Comparison of ENCODE assay signal across 21 mouse cellular contexts in genomic region chr6:65578151-65578973, GRCm38 (mm10). TPM values are rescaled to one million over a fixed set of nuclear protein-coding genes. Genes with fewer than 3 reads are reported as not detected.
DNase-seq lines count a peak whose midpoint lies in the region; ATAC-seq and TF ChIP-seq lines count a peak whose summit lies in the region.
"Had no signal": no experiment of that assay in that cellular context is flagged by ENCODE, and none has a peak within 500 bp of the region (broad histone marks: within the 10 kb centered on the region; RNA-seq: fewer than 3 reads in every experiment).

No protein-coding gene starts in this region.

- peak in 1 of 2 experiments; percentile 18; a peak in 2 of 4 replicates for TF ChIP-seq CTCF in CH12.LX (conservative IDR thresholded peaks at IDR 0.05 in 1 of 2, IDR thresholded peaks at IDR 0.05 in 1 of 2; ENCODE audit: low read depth in 2 of 2, low read length in 2 of 2)
- peak; percentile 5; the same call in 1 of the 2 replicates for TF ChIP-seq CTCF in heart, postnatal 0 days (IDR thresholded peaks at IDR 0.05; ENCODE audit: low read depth)

- TF ChIP-seq RAD21 in CH12.LX (IDR thresholded peaks at IDR 0.05; ENCODE audit: low read depth, low read length): peak; percentile 11

- H3K9me3 ChIP-seq in heart, embryonic 11.5 days (replicated peaks; ENCODE audit: control insufficient read depth, low read length): no peaks in the 10 kb centered on the region
- no peaks in the 10 kb centered on the region for H3K9me3 ChIP-seq in CH12.LX (replicated peaks; ENCODE audit: low read length)
- H3K9me3 ChIP-seq in heart, postnatal 0 days (replicated peaks; ENCODE audit: control insufficient read depth, low read length): no peaks in the 10 kb centered on the region
- H3K9me3 ChIP-seq: hindbrain, embryonic 12.5 days had no signal

- TF ChIP-seq POLR2A in CH12.LX (IDR thresholded peaks at IDR 0.05; ENCODE audit: low read depth, low read length): no peak

- H3K27ac ChIP-seq in heart, embryonic 11.5 days (ENCODE audit: low read depth, low read length): peak overlapping the region; percentile 70
- no peak overlapping the region for H3K27ac ChIP-seq in CH12.LX (ENCODE audit: insufficient read depth, low read depth)
- H3K27ac ChIP-seq in heart, postnatal 0 days (ENCODE audit: low read depth): peak overlapping the region; percentile 81
- H3K27ac ChIP-seq: gastrocnemius, adult 2 months; hindbrain, embryonic 12.5 days had no signal

- no peak for ATAC-seq in heart, embryonic 11.5 days (replicated peaks; ENCODE audit: insufficient number of reproducible peaks, low FRiP score, low TSS enrichment)
- ATAC-seq in heart, postnatal 0 days (ENCODE audit: insufficient read depth, low read depth): no peak; the same call in 1 of the 2 replicates
- peak; percentile 66 for ATAC-seq in megakaryocyte, adult 5-6 weeks (ENCODE audit: poor library complexity, severe bottlenecking)
- ATAC-seq: forebrain, postnatal 0 days; intestine, embryonic 16.5 days had no signal

- DNase-seq in heart, adult 18-20 months: no peak
- DNase-seq in CH12.LX (ENCODE audit: extremely low read depth): no peak
- DNase-seq in heart, postnatal 0 days (ENCODE audit: low spot score): peak; percentile 50
- no peak for DNase-seq in testis, postnatal 10 days (ENCODE audit: low spot score)
- DNase-seq in layer of hippocampus, adult 9-11 months: no peak
- DNase-seq in layer of hippocampus, adult 9-10 months (ENCODE audit: low spot score): no peak
- DNase-seq: adrenal gland, postnatal 36 days; B cell, adult 2 months; cerebellum, postnatal 10 days; forebrain, postnatal 0 days; gastrocnemius, adult 2 months; kidney, postnatal 14 days; midbrain, embryonic 14.5 days; thymus, postnatal 4 days had no signal

- in situ Hi-C loops in CH12.LX (cut with MboI; ENCODE audit: low pct_ligation_motif_present, low pct_unique_long_range_greater_than_20kb, low sequenced_read_pairs): no loop called here

- H3K79me2 ChIP-seq in CH12.LX (replicated peaks; ENCODE audit: control insufficient read depth, extremely low read depth, insufficient read depth, poor library complexity, severe bottlenecking): no peaks in the 10 kb centered on the region

- no peaks in the 10 kb centered on the region for H3K36me3 ChIP-seq in heart, embryonic 11.5 days (ENCODE audit: control insufficient read depth, insufficient read depth, low read length)
- no peaks in the 10 kb centered on the region for H3K36me3 ChIP-seq in CH12.LX (replicated peaks in 1 of 2; ENCODE audit: control insufficient read depth in 1 of 2, insufficient read depth in 1 of 2, low read length in 1 of 2)
- no peaks in the 10 kb centered on the region for H3K36me3 ChIP-seq in heart, postnatal 0 days (replicated peaks; ENCODE audit: control insufficient read depth, insufficient read depth, low read length)
- H3K36me3 ChIP-seq: hindbrain, embryonic 12.5 days had no signal

- H3K27me3 ChIP-seq in heart, embryonic 11.5 days (ENCODE audit: control insufficient read depth, insufficient read depth, low read length): no peaks in the 10 kb centered on the region
- no peaks in the 10 kb centered on the region for H3K27me3 ChIP-seq in CH12.LX (replicated peaks)
- H3K27me3 ChIP-seq in heart, postnatal 0 days (ENCODE audit: control insufficient read depth, insufficient read depth, low read length): no peaks in the 10 kb centered on the region
- H3K27me3 ChIP-seq: hindbrain, embryonic 12.5 days had no signal

- no peak overlapping the region for H3K4me2 ChIP-seq in heart, embryonic 11.5 days
- no peak overlapping the region for H3K4me2 ChIP-seq in CH12.LX (ENCODE audit: insufficient read depth, low read depth, poor library complexity, severe bottlenecking)
- H3K4me2 ChIP-seq in heart, postnatal 0 days (ENCODE audit: low read depth, low read length): no peak overlapping the region
- H3K4me2 ChIP-seq: hindbrain, embryonic 12.5 days had no signal

- dilution Hi-C loops in CH12.LX (cut with MboI; ENCODE audit: extremely low pct_ligation_motif_present, extremely low pct_unique_long_range_greater_than_20kb, low sequenced_read_pairs): no loop called here

- TF ChIP-seq EP300 in CH12.LX (IDR thresholded peaks at IDR 0.05; ENCODE audit: low read length): no peak
- no peak for TF ChIP-seq EP300 in heart, postnatal 0 days (IDR thresholded peaks at IDR 0.05; ENCODE audit: low read depth)

- no peak overlapping the region for H3K4me3 ChIP-seq in heart, embryonic 11.5 days (ENCODE audit: low read depth, low read length)
- H3K4me3 ChIP-seq in CH12.LX (replicated peaks in 1 of 3; ENCODE audit: low read depth in 2 of 3, low read length in 2 of 3, poor library complexity in 1 of 3): no peak overlapping the region
- H3K4me3 ChIP-seq in heart, postnatal 0 days (ENCODE audit: low read depth, low read length): no peak overlapping the region
- H3K4me3 ChIP-seq: gastrocnemius, adult 2 months; hindbrain, embryonic 12.5 days had no signal

- H3K9ac ChIP-seq in heart, embryonic 11.5 days (ENCODE audit: low read depth, low read length): no peak overlapping the region
- no peak overlapping the region for H3K9ac ChIP-seq in CH12.LX (ENCODE audit: insufficient read depth, low read depth)
- no peak overlapping the region for H3K9ac ChIP-seq in heart, postnatal 0 days (replicated peaks; ENCODE audit: low read depth, low read length)
- H3K9ac ChIP-seq: forebrain, postnatal 0 days; hindbrain, embryonic 12.5 days had no signal

- H3K4me1 ChIP-seq in heart, embryonic 11.5 days (ENCODE audit: control insufficient read depth, insufficient read depth, low read length): 0 out of 2 replicates have a peak, but pooled peaks cover 4% of the 10 kb centered on the region
- H3K4me1 ChIP-seq in CH12.LX (ENCODE audit: control insufficient read depth in 1 of 2, insufficient read depth in 2 of 2): peaks cover 9 to 43% of the 10 kb centered on the region in 2 experiments
- H3K4me1 ChIP-seq in heart, postnatal 0 days (ENCODE audit: control insufficient read depth, insufficient read depth): peaks cover 22% of the 10 kb centered on the region; the same call in 1 of the 2 replicates
- H3K4me1 ChIP-seq: hindbrain, embryonic 12.5 days had no signal

- WGBS in heart, embryonic 11.5 days (ENCODE audit: insufficient replicate concordance): 43% methylated on average over 8 of the region's 8 CpGs
- 20% methylated on average over 8 of the region's 8 CpGs for WGBS in heart, postnatal 0 days

TF ChIP-seq in CH12.LX, 34 proteins besides CTCF, POLR2A, EP300 and RAD21:
- TF ChIP-seq ZC3H11A (IDR thresholded peaks at IDR 0.05; ENCODE audit: low read depth, low read length) (no peak), USF2 (conservative IDR thresholded peaks at IDR 0.05; ENCODE audit: low read depth, low read length) (no peak), ZMIZ1 (IDR thresholded peaks at IDR 0.05; ENCODE audit: low read depth, low read length) (no peak), MAFK (IDR thresholded peaks at IDR 0.05; ENCODE audit: insufficient replicate concordance, low read length) (no peak), ELF1 (IDR thresholded peaks at IDR 0.05; ENCODE audit: low read depth, low read length) (no peak), ZKSCAN1 (IDR thresholded peaks at IDR 0.05; ENCODE audit: borderline replicate concordance, low read depth, low read length) (no peak), MYC (IDR thresholded peaks at IDR 0.05; ENCODE audit: low read depth, low read length) (no peak), POLR2AphosphoS2 (IDR thresholded peaks at IDR 0.05; ENCODE audit: low read depth, low read length) (no peak), UBTF (IDR thresholded peaks at IDR 0.05; ENCODE audit: low read depth, low read length) (no peak), MAX (IDR thresholded peaks at IDR 0.05; ENCODE audit: low read length) (no peak), KAT2A (IDR thresholded peaks at IDR 0.05; ENCODE audit: insufficient replicate concordance, low read length) (no peak), TBP (conservative IDR thresholded peaks at IDR 0.05; ENCODE audit: low read depth, low read length) (no peak), MEF2A (IDR thresholded peaks at IDR 0.05; ENCODE audit: borderline replicate concordance, low read depth, low read length) (no peak), MAZ (IDR thresholded peaks at IDR 0.05; ENCODE audit: low read depth, low read length) (no peak)

RNA-seq across cellular contexts. Expression of gene Tnip3, which starts 53.2 kb away (rescaled TPM):
- 0.20 and 0.23 TPM in 2 replicates for polyA plus RNA-seq in heart, embryonic 11.5 days (2014; fragmentation: Nextera tagmentation; extraction: Ambion mirVana)
- total RNA-seq in heart, adult 18-20 months (2021): 1 to 10 TPM; 2.6 to 3.2 TPM
- total RNA-seq in CH12.LX (2012; rRNA removed) (1.4 and 1.5 TPM in 2 replicates), CH12.LX (2014; rRNA removed) (2.1 and 2.5 TPM in 2 replicates)
- polyA plus RNA-seq in CH12.LX (2012; ENCODE audit: insufficient read length, low read depth): 2.5 and 2.9 TPM in 2 replicates
- total RNA-seq in heart, postnatal 0 days (2014; rRNA removed; ENCODE audit: low replicate concordance): 4.4 TPM in 1 of 2 replicates, not detected in the other
- 2.0 and 2.1 TPM in 2 replicates for polyA plus RNA-seq in heart, postnatal 0 days (2015; fragmentation: Nextera tagmentation; extraction: Ambion mirVana)
- total RNA-seq in megakaryocyte, adult 5-6 weeks (2015): 1.3 and 2.6 TPM in 2 replicates
- total RNA-seq in megakaryocyte, adult 5-6 weeks (2017): 3.9 and 7.8 TPM in 2 replicates
- total RNA-seq: forebrain, postnatal 0 days; layer of hippocampus, postnatal 10 days had no signal
- polyA plus RNA-seq: hindbrain, embryonic 12.5 days; liver, adult 2 months; midbrain, embryonic 14.5 days; testis, adult 2 months had no signal
